Mouse (Mus musculus): ENCODE measurements at regions not wholly inside any gene's neighbourhood (a gene's known extent, or its start where the extent isn't known, plus 50 kb on each side); places are given as distances from the start of the nearest gene placed in this dataset.

DNA sequence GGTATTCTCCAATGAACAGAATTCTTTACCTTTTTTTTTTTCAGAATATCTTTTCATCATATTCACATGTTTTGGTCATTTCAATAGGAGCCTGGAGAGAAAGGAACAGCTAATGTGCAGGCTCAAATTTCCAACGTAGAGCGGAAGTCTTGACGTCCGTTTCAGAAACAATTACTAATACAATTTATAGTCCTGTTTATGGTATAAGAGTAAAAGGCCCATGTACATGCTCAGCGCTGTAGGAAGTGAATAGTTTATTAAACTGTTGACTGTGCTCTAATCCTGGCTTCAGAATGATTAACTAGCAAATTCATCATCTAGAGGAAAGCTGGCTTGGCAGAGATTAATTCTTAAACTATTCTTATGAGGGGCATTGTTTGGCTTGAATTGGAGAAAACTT is 142.1 kb downstream of the Pik3r1 start:
- DNase-seq (ENCODE audit: extremely low spot score) = no peak

DNA sequence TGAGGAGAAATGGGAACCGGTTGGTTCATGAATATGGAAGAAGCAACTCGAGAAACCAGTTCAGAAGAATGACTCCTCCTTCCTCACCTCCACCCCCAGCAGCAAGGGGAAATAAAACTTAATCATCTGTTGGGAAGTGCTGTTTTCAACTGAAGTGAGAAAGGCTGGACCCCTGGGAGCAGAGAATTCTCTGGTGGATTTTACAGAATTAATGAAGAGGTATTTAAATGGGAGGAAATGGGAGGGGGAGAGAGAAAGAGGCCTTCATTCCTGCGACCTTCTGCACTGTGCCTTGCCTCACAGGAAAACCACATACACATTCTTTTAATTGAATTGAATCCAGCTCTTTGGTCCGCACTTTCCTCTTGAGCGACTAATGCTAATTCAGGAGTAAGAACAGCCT is 143.8 kb downstream of the Pik3r1 start:
- DNase-seq (ENCODE audit: extremely low spot score) = no peak

DNA sequence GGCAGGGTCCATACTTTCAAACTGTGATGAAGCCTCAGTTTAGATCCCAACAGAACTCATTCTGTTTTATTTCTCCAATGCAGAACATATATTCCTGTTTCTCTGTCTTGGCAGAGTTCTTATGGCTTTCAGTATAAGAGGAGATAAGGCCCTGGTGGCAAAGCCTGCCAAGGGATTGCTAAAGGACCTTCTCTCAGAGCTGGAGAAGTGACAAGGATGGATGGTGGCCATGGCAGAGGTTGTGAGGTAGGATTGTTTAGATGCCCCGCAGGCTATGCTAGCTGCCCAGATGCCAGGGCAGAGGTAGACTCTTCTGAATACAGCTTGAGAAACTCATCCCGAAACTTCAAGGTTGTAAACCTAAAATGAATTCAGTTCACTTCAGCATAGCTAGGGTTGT is 145.4 kb downstream of the Pik3r1 start:
- no peak for DNase-seq (ENCODE audit: extremely low spot score)

DNA sequence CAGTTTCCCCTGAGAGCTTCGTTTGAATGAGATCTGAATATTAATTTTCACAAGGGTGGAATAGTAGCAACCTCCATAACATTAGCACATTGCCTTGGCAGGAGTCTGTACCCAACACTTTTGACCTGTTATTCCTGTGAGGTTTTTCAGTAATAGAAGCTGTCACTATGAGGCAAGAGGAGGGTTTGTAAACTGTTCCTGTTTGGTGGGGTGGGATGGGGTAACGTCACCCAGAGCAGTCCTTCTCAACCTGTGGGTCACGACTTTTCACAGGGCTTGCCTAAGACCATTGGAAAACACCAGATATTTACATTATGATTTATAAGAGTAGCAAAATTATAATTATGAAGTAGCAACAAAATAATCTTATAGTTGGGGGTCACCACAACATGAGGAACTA is 147.4 kb downstream of the Pik3r1 start:
- no peak for DNase-seq (ENCODE audit: extremely low spot score)

DNA sequence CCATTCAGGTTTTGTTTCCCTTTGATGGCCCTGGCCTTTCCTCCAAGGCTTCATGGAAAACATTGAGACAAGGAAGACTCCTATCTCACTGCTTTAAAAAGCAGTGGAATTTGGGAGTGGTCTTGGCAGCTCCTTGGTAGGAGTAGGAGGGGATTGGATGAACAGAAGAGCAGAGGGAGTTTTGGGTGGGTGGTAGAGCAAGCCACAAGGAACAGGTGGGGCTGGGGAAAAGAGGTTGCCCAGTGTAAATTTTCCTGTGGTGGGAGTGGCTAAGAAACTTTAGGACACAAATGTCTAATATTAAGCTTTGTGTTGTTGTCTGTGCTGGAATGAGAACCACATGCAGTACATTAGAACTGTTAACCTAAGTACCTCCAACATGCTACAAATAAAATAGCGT is 148.9 kb downstream of the Pik3r1 start:
- no peak for DNase-seq (ENCODE audit: extremely low spot score)

DNA sequence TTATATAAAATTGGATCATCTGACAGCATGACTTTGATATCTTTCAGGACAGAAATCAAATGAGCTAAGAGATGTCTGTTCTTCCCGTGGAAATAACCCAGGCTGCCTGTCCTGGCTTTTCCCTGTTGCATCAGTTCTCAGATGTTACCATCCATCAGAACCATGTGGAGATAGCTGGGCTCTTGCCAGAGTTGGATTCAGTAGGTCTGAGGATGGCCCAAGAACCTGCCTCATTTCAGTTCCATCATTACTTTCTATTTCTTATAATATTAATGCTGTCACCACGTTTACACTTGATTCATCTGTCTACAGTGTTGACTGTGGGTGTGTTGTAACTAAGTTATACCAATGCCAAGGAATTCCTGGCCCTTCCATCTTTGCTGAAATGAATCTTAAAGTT is 155.2 kb downstream of the Pik3r1 start:
- no peak for DNase-seq (ENCODE audit: extremely low spot score)

DNA sequence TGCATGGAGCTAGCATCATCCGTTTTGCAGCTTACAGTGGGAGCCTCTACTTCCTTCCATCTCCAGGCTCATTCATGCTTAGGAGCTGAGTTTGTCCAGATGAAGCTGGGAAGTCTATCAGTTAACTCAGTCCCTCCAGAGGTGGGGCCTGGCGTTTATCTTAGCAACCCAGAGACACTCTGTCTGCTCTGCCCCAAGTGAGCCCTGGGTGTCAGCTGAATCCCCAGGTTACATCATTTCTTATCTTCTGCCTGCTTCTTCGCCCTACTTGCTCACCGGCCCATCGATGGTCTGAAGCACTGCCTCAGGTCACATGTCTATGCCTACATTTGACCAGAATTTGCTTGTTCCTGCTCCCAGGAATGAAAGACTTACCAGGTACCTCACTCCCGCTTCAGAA is 156.3 kb downstream of the Pik3r1 start:
- no peak for DNase-seq (ENCODE audit: extremely low spot score)

DNA sequence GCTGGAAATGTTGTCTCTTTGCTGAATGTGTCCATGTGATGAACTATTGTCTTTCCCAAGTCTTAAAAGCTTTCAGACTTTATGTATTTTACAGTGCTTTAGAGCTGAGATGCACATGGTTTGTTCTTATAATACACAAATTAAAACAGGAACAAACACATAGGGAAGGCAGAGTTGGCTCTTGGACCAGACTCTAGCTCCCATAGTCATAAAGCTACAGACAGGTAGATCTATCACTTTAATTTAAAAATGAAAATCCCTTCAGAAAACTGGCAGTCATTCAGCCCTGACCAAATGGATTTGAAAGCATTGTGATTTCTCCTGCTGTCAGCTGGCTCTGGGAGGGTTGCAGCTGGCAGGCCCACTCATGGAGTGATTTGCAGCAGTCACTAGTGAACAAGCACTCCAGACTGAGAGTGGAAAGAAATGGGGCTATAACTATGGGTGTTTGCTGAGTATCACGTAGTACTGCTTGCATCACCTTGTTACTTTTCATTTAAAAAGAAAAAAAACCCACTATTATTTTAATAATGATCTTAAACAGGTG is 161.8 kb downstream of the Pik3r1 start:
- no peak for DNase-seq (ENCODE audit: extremely low spot score)

DNA sequence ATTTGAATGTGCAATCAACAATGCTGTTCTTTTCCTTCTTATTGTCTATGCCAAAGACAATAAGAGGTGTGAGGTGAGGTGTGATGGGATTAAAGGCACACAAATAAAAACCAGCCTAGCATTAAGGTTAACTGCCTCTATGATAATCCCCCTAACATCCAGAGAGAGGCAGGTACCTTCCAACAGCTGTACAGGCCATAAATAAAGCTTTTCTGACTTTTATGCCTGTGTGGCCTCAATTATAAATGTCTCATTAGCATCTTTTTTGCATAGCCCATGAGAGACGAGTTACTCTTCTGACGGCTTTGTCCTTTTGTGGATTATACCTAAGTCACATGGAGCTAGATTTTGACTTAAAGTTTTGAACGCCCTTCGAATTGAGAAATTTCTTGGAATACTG is 162.3 kb downstream of the Pik3r1 start:
- no peak for DNase-seq (ENCODE audit: extremely low spot score)

DNA sequence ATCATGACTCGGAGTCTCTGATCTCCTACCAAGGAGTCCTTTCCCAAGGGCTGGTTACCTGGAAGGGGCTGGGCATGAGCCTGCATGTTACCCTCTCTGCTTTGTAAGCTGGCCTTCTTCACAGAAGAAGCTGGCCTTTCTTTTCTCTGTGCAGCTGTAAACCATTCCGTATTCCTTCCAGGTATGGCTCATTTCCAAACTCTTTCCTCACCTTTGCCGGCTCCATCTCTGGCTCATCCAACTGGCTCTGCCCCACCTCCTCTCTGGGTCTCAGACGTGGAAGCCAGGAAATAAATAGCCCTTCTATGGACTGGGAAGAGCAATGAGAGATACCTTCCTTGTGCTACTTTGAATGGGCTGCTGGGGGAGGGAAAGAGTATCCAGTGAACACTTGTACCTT is 163.0 kb downstream of the Pik3r1 start:
- no peak for DNase-seq (ENCODE audit: extremely low spot score)

DNA sequence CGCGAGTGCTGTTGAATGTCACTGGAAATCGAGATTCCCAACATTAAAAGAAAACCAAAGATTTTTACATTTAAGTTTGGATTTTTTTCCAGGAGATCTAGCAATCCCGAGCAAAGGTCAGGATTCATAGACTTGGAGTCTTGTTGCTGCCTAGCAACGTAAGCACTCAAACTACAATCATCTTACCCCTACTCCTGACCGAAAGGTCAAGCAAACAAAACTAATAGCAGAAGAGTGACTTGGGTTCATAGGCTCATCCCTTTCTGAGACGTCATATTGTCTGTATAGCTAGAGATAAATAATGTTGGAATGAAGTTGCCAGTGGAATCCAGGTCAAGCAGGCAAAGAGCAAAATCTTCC is 169.9 kb downstream of the Pik3r1 start:
- DNase-seq (ENCODE audit: extremely low spot score) = no peak

DNA sequence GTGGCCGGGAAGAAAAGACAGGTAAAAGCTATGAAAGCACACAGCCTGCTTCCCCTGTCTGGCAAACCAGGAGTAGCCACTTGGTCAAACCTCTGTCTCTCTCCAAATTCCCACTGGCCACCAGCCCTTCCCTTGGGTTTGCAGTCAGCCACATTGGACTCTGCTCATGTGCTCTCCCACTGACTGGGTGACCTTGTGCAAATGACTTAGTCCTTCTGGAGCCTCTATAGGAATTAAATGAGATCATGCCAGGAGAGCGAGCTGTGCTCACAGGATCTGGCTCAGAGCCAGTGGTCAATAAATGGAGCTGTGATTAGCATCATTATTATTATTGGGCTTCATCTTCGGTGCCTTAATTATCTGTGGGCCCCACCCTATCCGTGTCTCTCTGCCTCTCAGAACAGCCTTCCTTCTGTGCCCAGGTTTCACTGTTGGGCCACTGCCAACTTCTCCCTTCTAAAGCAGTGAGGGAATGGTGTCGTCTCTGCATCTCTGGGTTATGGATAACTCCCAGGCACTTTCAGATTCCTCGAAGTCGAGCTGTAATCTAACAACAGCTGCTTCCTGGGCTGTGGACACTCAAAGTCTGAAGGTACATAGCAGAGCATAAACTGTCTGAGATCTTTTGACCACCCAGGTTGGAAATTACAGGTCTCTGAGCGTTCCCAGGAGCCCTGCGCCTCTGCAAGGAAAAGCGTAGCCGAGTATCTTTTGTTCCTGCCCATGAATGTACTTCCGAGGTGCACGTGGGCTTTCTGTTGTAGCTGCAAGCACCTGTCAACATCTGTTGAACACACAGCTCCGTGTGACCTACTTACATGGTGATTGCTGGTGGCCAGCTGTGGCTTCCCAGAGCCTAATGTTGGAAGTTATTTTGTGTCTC is 170.5 kb downstream of the Pik3r1 start:
- DNase-seq (ENCODE audit: extremely low spot score) = no peak

DNA sequence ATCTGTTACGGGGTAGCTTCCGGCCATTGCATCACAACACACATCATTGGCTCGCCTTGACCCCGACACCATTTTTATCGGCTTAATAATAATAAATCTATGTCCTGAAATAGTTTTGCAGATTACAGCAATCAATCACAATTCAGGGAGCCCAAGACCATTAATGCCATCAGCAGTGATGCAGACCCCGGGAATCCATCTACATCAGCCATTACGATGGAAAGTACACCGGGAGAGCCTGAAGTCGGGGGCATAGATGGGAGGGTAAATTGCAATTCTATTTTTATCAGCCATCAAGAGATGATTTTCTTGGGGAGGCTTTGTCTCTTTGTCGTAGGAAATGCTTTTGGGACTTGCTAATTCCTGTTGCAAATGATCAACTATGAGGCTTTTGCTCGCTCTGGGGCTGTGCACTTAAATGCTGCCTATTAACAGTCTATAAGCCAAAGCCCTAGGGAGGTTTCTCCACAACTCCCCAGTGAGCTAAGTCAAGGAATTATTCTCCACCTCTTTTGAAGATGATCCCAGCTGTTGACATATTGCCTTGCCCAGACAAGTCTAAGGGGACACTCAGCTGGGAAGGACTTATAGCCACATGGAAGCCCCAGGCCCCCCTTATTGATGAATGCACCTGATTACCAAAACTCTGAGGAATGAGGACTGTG is 173.4 kb downstream of the Pik3r1 start:
- no peak for DNase-seq (ENCODE audit: extremely low spot score)

DNA sequence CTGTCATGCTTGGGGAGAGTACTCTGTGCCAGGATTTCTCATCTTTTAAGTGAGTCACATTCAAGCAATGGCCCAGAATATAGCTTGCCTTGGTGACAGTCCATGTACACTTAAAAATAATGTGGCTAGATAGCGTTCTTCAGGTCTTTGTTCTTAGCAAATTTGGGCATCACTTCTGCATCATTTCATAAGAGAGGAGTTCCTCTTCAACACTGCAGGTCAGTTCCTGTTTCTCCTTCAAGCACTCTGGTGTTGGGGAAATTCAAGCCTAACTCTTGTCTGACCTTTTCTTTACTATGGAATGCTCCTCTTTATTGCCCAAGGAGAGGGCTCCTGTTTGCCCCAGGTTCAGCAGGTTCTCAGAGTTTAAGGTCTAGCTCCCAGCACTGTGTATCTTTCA is 175.7 kb downstream of the Pik3r1 start:
- DNase-seq (ENCODE audit: extremely low spot score) = no peak

DNA sequence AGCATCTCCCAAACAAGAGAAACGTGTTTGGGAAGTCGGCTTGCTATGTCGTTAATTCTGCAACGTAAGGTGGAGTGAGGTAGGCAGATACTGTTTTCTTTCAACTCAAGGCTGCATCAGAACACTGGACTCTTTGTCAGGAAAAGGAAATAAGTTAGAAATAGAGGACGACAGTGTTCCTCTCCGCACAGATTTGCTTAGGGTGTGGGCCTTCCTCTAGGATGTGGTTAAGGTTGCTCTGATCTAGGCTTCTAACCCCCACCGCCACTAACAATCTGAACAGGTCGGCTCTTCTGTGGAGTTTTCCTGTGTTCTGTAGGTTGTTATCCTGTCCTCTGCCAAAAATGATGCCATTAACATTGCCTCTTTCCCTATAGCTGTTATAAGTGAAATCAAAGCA is 179.1 kb downstream of the Pik3r1 start:
- no peak for DNase-seq (ENCODE audit: extremely low spot score)

DNA sequence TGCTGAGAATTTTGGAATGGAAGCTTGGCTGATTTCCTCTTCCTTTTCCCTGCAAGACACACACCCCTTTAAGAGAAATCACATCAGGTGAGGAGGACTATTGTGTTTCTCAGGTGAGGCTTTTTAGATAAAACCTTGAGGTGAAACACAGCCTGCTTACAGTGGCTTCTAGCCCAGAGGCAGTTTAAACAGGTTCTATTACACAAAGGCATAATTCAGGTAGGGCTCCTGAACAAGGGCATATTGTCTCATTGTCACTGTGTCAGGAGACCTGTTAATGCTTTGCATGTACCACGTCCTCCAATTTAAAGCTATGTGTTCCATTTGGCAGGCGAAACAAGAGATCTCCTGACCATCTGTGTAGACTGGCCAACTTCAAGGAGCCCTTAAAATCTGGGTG is 181.2 kb downstream of the Pik3r1 start:
- DNase-seq (ENCODE audit: extremely low spot score) = no peak

DNA sequence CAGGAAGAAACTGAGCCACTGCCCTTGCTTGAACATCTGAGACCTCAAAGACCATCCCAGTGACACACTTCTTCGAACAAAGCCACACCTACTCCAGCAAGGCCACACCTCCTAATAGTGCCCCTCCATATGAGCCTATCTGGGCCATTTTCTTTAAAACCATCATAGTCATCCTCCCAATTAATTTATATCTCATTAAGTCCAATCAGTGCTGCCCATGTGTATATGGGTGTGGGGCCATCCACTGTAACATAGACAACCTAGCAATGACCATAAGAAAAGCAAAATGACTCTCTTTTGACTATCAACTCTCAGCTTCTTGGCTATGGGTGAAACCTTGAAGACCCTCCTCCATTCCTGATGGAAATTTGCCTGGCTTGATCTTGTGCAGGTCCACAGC is 191.5 kb downstream of the Pik3r1 start:
- no peak for DNase-seq (ENCODE audit: extremely low spot score)

DNA sequence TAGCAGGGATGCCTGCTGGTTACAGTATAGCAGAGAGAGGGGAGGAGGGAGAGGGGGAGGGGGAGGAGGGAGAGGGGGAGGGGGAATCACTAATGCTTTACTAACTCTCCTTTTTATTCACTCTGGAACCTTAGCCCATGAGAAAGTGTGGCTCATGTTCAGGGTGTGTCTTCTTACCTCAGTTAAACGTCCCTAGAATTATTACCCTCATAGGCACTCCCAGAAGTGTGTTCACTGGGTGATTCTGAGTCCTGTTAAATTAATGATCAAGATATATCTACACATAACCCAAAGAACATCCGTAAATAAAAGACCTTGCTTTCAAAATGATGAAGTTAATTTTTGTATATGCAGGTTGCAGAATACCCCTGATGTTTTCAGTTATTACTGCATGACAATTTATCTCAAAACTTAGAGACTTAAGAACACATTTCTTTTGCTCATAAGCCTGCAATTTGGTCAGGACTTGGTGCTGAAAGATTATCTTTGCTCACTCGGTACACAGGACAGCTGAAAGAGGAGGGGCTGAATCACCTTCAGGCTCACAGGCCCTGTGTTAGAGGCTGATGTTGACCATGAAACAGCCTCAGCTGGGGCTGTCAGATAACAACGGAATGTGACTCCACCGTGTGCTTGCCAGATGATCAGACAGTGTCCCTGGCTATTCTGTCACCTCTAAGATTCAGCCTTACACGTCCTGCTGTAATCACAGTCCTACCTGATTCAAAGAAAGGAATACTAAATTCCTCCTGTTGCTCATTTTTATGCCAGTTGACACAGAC is 195.0 kb downstream of the Pik3r1 start:
- no peak for DNase-seq (ENCODE audit: extremely low spot score)

DNA sequence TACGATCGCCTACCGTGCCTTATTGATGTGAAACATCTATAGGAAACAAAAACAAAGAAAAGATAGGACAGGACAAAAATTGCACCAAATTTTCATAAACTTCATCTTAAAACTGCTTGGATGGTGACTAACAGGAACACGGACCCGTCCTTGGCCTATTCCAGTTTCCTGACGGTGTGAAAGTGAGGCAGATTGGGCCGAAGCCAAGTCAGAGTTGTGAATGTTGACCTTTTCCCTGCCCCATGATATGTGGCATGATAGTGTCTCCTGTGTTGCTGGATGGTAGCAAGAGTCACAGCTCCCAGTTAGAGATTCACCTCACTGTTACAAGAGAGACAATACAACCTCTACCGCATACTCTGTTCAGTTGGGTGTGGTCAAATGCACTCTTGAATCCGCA is 195.8 kb downstream of the Pik3r1 start:
- DNase-seq (ENCODE audit: extremely low spot score) = no peak

DNA sequence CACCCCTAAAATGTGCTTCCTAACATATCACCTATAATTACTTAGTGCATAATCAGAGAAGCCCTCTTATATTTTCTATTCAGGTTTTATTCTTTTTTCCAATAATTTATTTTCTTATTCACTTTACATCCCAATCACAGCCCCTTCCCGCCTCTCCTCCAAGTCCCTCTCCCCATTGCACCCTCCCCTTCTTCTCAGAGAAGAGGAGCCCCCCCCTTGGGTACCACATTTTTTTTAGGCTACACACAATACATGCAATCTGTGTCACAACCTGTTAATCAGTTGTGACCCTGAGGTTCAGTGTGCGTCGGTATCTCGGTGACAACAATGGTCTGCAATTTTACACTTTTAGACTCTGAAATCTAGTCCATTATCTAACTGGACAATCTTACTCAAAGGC is 198.0 kb downstream of the Pik3r1 start:
- DNase-seq (ENCODE audit: extremely low spot score) = no peak

DNA sequence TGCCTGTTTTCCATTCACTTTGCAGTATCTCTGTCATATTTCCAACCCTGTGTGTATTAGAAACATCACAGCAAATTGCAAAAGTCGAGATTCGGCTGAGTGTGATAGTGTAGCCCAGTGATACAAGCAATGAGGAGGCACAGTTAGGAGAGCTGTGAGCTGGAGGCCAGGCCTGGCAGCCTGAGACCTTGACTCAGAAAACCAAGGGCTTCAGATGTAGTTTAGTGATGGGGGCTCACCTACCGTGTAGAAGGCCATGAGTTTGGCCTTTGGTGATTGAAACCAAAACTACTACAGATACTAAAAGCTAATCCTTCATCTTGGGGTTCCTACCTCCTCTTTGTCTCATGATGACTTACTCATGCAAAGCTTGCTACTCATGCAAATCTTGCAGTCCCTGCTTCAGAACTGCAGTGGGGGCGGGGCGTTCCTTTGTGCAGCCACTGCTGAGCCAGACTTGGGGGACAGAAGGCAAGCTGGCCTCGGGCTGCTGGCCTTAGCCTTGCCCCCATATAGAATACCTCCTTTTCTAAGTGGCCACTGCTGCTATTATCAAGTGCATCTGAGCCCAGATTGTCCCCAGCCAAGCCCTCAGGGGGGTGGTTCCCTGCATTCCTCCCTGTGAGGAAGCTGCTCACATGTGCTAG is 198.9 kb downstream of the Pik3r1 start:
- no peak for DNase-seq (ENCODE audit: extremely low spot score)

DNA sequence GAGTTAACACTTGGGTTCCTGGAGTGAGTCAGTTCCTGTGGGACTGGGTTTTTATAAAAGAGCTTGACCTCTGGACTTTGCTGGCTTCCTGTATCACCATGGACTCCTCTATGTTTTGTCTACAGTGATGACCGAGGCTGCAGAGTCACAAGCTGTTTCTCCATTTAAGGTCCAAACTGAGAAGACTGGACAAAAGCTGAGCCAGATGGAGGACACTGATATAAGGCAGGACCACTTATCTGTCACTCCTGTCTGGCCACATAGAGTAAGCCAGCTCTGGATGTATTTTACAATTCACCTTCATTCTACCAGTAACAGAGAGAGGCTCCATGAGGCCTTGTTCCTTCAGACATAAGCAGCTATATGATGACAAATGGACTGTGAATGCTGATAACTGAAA is 202.7 kb downstream of the Pik3r1 start:
- no peak for DNase-seq (ENCODE audit: extremely low spot score)
